ENCODE assay signal across 9 mouse cellular contexts in genomic region chr13:9191172-9192140, GRCm38 (mm10).
DNase-seq lines count a peak whose midpoint lies in the region; ATAC-seq and TF ChIP-seq lines count a peak whose summit lies in the region.
"Had no signal": no experiment of that assay in that cellular context is flagged by ENCODE, and none has a peak within 500 bp of the region (broad histone marks: within the 10 kb centered on the region; RNA-seq: fewer than 3 reads in every experiment).

No protein-coding gene starts in this region.

- WGBS in forebrain, embryonic 15.5 days, result 40% methylated on average over 15 of the region's 15 CpGs
- WGBS in forebrain, embryonic 12.5 days, result 45% methylated on average over 15 of the region's 15 CpGs
- WGBS in heart, embryonic 10.5 days, result 35% methylated on average over 15 of the region's 15 CpGs

- no peak for TF ChIP-seq CTCF in E14TG2a.4 (conservative IDR thresholded peaks at IDR 0.05; ENCODE audit: low read length)

- no peak overlapping the region for H3K9ac ChIP-seq in forebrain, embryonic 15.5 days (replicated peaks)
- no peak overlapping the region for H3K9ac ChIP-seq in forebrain, embryonic 12.5 days

- DNase-seq in heart, embryonic 10.5 days (ENCODE audit: low spot score), result no peak
- DNase-seq in layer of hippocampus, postnatal 36 days, result peak; percentile 58 to 61
- DNase-seq in thymus, postnatal 36 days, result no peak

- ATAC-seq in forebrain, embryonic 15.5 days (replicated peaks), result 0 out of 2 replicates have a peak, but pooled peaks have one; percentile 17
- ATAC-seq in forebrain, embryonic 12.5 days (ENCODE audit: low FRiP score), result no peak
- peak; percentile 55 for ATAC-seq in common myeloid progenitor, adult 5-6 weeks (replicated peaks; ENCODE audit: low read depth, poor library complexity, severe bottlenecking)

- no peaks in the 10 kb centered on the region for H3K36me3 ChIP-seq in forebrain, embryonic 15.5 days
- no peaks in the 10 kb centered on the region for H3K36me3 ChIP-seq in forebrain, embryonic 12.5 days (replicated peaks)
- H3K36me3 ChIP-seq in E14TG2a.4 (ENCODE audit: insufficient read depth, low read length), result no peaks in the 10 kb centered on the region
- H3K36me3 ChIP-seq in heart, embryonic 10.5 days, result no peaks in the 10 kb centered on the region
- no peaks in the 10 kb centered on the region for H3K36me3 ChIP-seq in megakaryocyte, embryonic 14.5 days (replicated peaks; ENCODE audit: low read length)
- H3K36me3 ChIP-seq: G1E had no signal

- peaks cover 8% of the 10 kb centered on the region for H3K4me1 ChIP-seq in forebrain, embryonic 15.5 days
- peaks cover 24% of the 10 kb centered on the region for H3K4me1 ChIP-seq in forebrain, embryonic 12.5 days
- H3K4me1 ChIP-seq in E14TG2a.4 (replicated peaks; ENCODE audit: low read depth, low read length), result peaks cover 29% of the 10 kb centered on the region
- peaks cover 9% of the 10 kb centered on the region for H3K4me1 ChIP-seq in heart, embryonic 10.5 days
- H3K4me1 ChIP-seq in megakaryocyte, embryonic 14.5 days, result peaks cover 46% of the 10 kb centered on the region

- H3K27me3 ChIP-seq in forebrain, embryonic 15.5 days, result no peaks in the 10 kb centered on the region
- 0 out of 2 replicates have a peak, but pooled peaks cover 2% of the 10 kb centered on the region for H3K27me3 ChIP-seq in forebrain, embryonic 12.5 days
- peaks cover 14% of the 10 kb centered on the region for H3K27me3 ChIP-seq in E14TG2a.4 (ENCODE audit: insufficient read depth, low read length)
- H3K27me3 ChIP-seq in heart, embryonic 10.5 days (ENCODE audit: insufficient read depth, poor library complexity, severe bottlenecking), result no peaks in the 10 kb centered on the region
- peaks cover 7% of the 10 kb centered on the region for H3K27me3 ChIP-seq in megakaryocyte, embryonic 14.5 days (replicated peaks)

- no peak overlapping the region for H3K4me3 ChIP-seq in forebrain, embryonic 15.5 days
- no peak overlapping the region for H3K4me3 ChIP-seq in forebrain, embryonic 12.5 days (replicated peaks)
- peak overlapping the region; percentile 27; the same call in 1 of the 2 replicates for H3K4me3 ChIP-seq in E14TG2a.4 (replicated peaks; ENCODE audit: low read length)
- H3K4me3 ChIP-seq in heart, embryonic 10.5 days, result peak overlapping the region; percentile 36
- peak overlapping the region; percentile 85 for H3K4me3 ChIP-seq in megakaryocyte, embryonic 14.5 days (replicated peaks)

- no peak overlapping the region for H3K27ac ChIP-seq in forebrain, embryonic 15.5 days (replicated peaks)
- no peak overlapping the region for H3K27ac ChIP-seq in forebrain, embryonic 12.5 days
- H3K27ac ChIP-seq in heart, embryonic 10.5 days, result peak overlapping the region; percentile 42; the same call in 1 of the 2 replicates

- no peak overlapping the region for H3K4me2 ChIP-seq in forebrain, embryonic 15.5 days (replicated peaks)
- no peak overlapping the region; the same call in 1 of the 2 replicates for H3K4me2 ChIP-seq in forebrain, embryonic 12.5 days

- no peaks in the 10 kb centered on the region for H3K9me3 ChIP-seq in forebrain, embryonic 15.5 days
- H3K9me3 ChIP-seq in forebrain, embryonic 12.5 days, result peaks cover 3% of the 10 kb centered on the region; the same call in 1 of the 2 replicates
- H3K9me3 ChIP-seq in E14TG2a.4 (ENCODE audit: low read length), result no peaks in the 10 kb centered on the region
- no peaks in the 10 kb centered on the region for H3K9me3 ChIP-seq in heart, embryonic 10.5 days
- peaks cover 11% of the 10 kb centered on the region for H3K9me3 ChIP-seq in megakaryocyte, embryonic 14.5 days
- H3K9me3 ChIP-seq: G1E had no signal

Comparison
In these comparisons a context has a peak if more than half of its experiments do, and no peak if none do; other contexts are left out.
1. H3K4me3 ChIP-seq: peak in E14TG2a.4 (single experiment), heart, embryonic 10.5 days (single experiment) and megakaryocyte, embryonic 14.5 days (single experiment); none in forebrain, embryonic 15.5 days (single experiment) and forebrain, embryonic 12.5 days (single experiment).
2. DNase-seq: peak in layer of hippocampus, postnatal 36 days (2 of 2); none in heart, embryonic 10.5 days (single experiment) and thymus, postnatal 36 days (0 of 2).